Mouse (Mus musculus) mouse trophoblast stem cell (cell line): ENCODE measurements around the gene Arg1.

Experiments
- in situ Hi-C, 2 experiments: fragments of 300-500 bp; cut with MseI, MboI; formaldehyde crosslinking; loops; 2 replicates in 1 of 2; 3 replicates in 1 of 2; pipeline ENCODE4 v1.15.1; 2025

Arg1 gene

GRCm38 (mm10) chr10:24926962-24927720 is at the start of gene Arg1:
Gene Arg1, minus strand, starts transcription at chr10:24927484.
- in situ Hi-C loops: no loop called here

GRCm38 (mm10) chr10:24973845-24974514 is 46.7 kb upstream of the Arg1 start:
- in situ Hi-C loops: no loop called here

GRCm38 (mm10) chr10:24973385-24973784 is 46.1 kb upstream of the Arg1 start:
- in situ Hi-C loops: no loop called here

GRCm38 (mm10) chr10:24972923-24973322 is 45.6 kb upstream of the Arg1 start:
- in situ Hi-C loops: no loop called here

GRCm38 (mm10) chr10:24965821-24966550 is 38.7 kb upstream of the Arg1 start:
- in situ Hi-C loops: no loop called here

GRCm38 (mm10) chr10:24961889-24962288 is 34.6 kb upstream of the Arg1 start:
- in situ Hi-C loops: loop anchor here (5.0 kb wide), 2 partner anchors 255 to 260 kb away; no protein-coding TSS in a partner anchor

- in situ Hi-C loops: loop anchor here (5.0 kb wide), 2 partner anchors 256 to 261 kb away; no protein-coding TSS in a partner anchor
Observed at GRCm38 (mm10) chr10:24961112-24961511, 33.8 kb upstream of the Arg1 start.

GRCm38 (mm10) chr10:24959043-24959916 is 32.0 kb upstream of the Arg1 start:
- in situ Hi-C loops: no loop called here

GRCm38 (mm10) chr10:24958280-24959042 is 31.2 kb upstream of the Arg1 start:
- in situ Hi-C loops: no loop called here

GRCm38 (mm10) chr10:24953876-24954275 is 26.6 kb upstream of the Arg1 start:
- in situ Hi-C loops: no loop called here

GRCm38 (mm10) chr10:24952549-24952948 is 25.3 kb upstream of the Arg1 start:
- in situ Hi-C loops: no loop called here

- in situ Hi-C loops: no loop called here
Observed at GRCm38 (mm10) chr10:24951575-24951974, 24.3 kb upstream of the Arg1 start.

- in situ Hi-C loops: no loop called here
Observed at GRCm38 (mm10) chr10:24950223-24950622, 22.9 kb upstream of the Arg1 start.

GRCm38 (mm10) chr10:24948278-24948677 is 21.0 kb upstream of the Arg1 start:
- in situ Hi-C loops: no loop called here

- in situ Hi-C loops: no loop called here
Observed at GRCm38 (mm10) chr10:24947871-24948270, 20.6 kb upstream of the Arg1 start.

GRCm38 (mm10) chr10:24930143-24930542 is 2.9 kb upstream of the Arg1 start:
- in situ Hi-C loops: no loop called here

GRCm38 (mm10) chr10:24928072-24928471 is 788 bp upstream of the Arg1 start:
- in situ Hi-C loops: no loop called here

GRCm38 (mm10) chr10:24926380-24926779 is 904 bp downstream of the Arg1 start:
- in situ Hi-C loops: no loop called here

GRCm38 (mm10) chr10:24924296-24924695 is 3.0 kb downstream of the Arg1 start:
- in situ Hi-C loops: no loop called here

- in situ Hi-C loops: no loop called here
Observed at GRCm38 (mm10) chr10:24922977-24923376, 4.3 kb downstream of the Arg1 start.

- in situ Hi-C loops: no loop called here
Observed at GRCm38 (mm10) chr10:24915486-24915885, 11.8 kb downstream of the Arg1 start.
